Mouse (Mus musculus): ENCODE measurements around the gene Rpl22.

DNA sequence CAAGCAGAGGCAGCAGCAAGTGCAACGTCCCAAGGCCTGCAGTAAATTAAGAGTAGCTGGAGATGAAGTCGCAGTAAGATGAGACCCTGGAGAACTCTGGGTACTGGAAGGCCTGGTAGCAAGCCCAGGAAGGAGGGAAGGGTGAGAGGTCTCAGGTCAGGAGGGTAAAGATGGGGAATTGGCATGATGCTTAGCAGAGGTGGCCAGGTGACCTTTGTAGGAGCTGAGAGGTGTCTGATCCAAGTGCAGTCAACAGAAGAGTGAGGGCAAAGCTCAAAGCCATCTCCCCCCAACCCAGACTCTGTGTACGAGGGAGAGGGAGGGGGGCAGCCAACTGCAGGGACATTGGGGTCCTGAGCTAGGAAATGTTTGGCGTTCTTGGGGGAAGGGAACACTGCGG is 4.1 kb upstream of the Rpl22 start:
- no peak for TF ChIP-seq CTCF (IDR thresholded peaks at IDR 0.05; ENCODE audit: control insufficient read depth, insufficient read depth, low read length)
- no peak for TF ChIP-seq POLR2A (IDR thresholded peaks at IDR 0.05; ENCODE audit: borderline replicate concordance, control insufficient read depth, low read depth, low read length)

Data from bone marrow, adult 2 months (tissue).